Mouse (Mus musculus) urinary bladder, postnatal 25 days (tissue): ENCODE results near the gene Pdha1.

Source experiments
- DNase-seq: peaks from one replicate; pipeline ENCODE4 v3.0.0; 2022; ENCODE audit warnings: low spot score

Pdha1 gene

GRCm38 (mm10) chrX:160137861-160138717 is at the start of gene Pdha1:
Pdha1 (minus strand) TSS chrX:160138413.
- peak; percentile 68 for DNase-seq

- no peak for DNase-seq
Observed at GRCm38 (mm10) chrX:160179032-160179431, 40.8 kb upstream of the Pdha1 start.

GRCm38 (mm10) chrX:160170150-160170549 is 31.9 kb upstream of the Pdha1 start:
- DNase-seq, result peak; percentile 45

- DNase-seq, result no peak
Observed at GRCm38 (mm10) chrX:160166246-160166985, 28.2 kb upstream of the Pdha1 start.

GRCm38 (mm10) chrX:160164259-160164658 is 26.0 kb upstream of the Pdha1 start:
- no peak for DNase-seq

- DNase-seq, result no peak
Observed at GRCm38 (mm10) chrX:160153147-160153815, 15.1 kb upstream of the Pdha1 start.

- DNase-seq, result no peak
Observed at GRCm38 (mm10) chrX:160148859-160149258, 10.6 kb upstream of the Pdha1 start.

GRCm38 (mm10) chrX:160147406-160147805 is 9.2 kb upstream of the Pdha1 start:
- DNase-seq, result no peak

GRCm38 (mm10) chrX:160146806-160147205 is 8.6 kb upstream of the Pdha1 start:
- no peak for DNase-seq

GRCm38 (mm10) chrX:160137177-160137860 is 894 bp downstream of the Pdha1 start:
- DNase-seq, result peak; percentile 8

- no peak for DNase-seq
Observed at GRCm38 (mm10) chrX:160136153-160136552, 2.1 kb downstream of the Pdha1 start.

GRCm38 (mm10) chrX:160135719-160136118 is 2.5 kb downstream of the Pdha1 start:
- no peak for DNase-seq

- no peak for DNase-seq
Observed at GRCm38 (mm10) chrX:160134136-160134843, 3.9 kb downstream of the Pdha1 start.

- DNase-seq, result peak; percentile 46
Observed at GRCm38 (mm10) chrX:160116658-160117057, 21.6 kb downstream of the Pdha1 start.

GRCm38 (mm10) chrX:160116074-160116473 is 22.1 kb downstream of the Pdha1 start:
- DNase-seq, result no peak

- DNase-seq, result no peak
Observed at GRCm38 (mm10) chrX:160113777-160114176, 24.4 kb downstream of the Pdha1 start.

GRCm38 (mm10) chrX:160107817-160108216 is 30.4 kb downstream of the Pdha1 start:
- no peak for DNase-seq

GRCm38 (mm10) chrX:160091973-160092372 is 46.2 kb downstream of the Pdha1 start:
- DNase-seq, result no peak
